Mouse (Mus musculus) stomach, embryonic 14.5 days (tissue): ENCODE measurements around the gene Cactin. TPM values are rescaled to one million over a fixed set of nuclear protein-coding genes. Genes with fewer than 3 reads are reported as not detected.

Experiments used
- ATAC-seq: fragments of 200-750 bp; cut with Nextera tagmentation; 2 replicates; pipeline ENCODE4 v1.8.0; 2017; ENCODE audit warnings: low read depth, moderate TSS enrichment; ENCODE audit not compliant: insufficient number of reproducible peaks, insufficient read depth, low FRiP score
- H3K27ac ChIP-seq: fragments of 300-500 bp; sonication (generic); 2 replicates; pipeline ENCODE4 v1.5.1; 2014; ENCODE audit warnings: mild to moderate bottlenecking, low read length, moderate library complexity, mixed read lengths
- H3K27me3 ChIP-seq: fragments of 300-500 bp; sonication (generic); 2 replicates; pipeline ENCODE4 v1.6.1; 2014; ENCODE audit warnings: low read length, control low read depth, mixed read lengths; ENCODE audit not compliant: control insufficient read depth, insufficient read depth
- H3K36me3 ChIP-seq: fragments of 300-500 bp; sonication (generic); 2 replicates; pipeline ENCODE4 v1.6.1; 2014; ENCODE audit warnings: mild to moderate bottlenecking, control low read depth, low read length, moderate library complexity, mixed read lengths; ENCODE audit not compliant: control insufficient read depth, insufficient read depth
- H3K4me1 ChIP-seq: fragments of 300-500 bp; sonication (generic); 2 replicates; pipeline ENCODE4 v1.6.1; 2014; ENCODE audit warnings: low read length, control low read depth, mixed read lengths; ENCODE audit not compliant: control insufficient read depth, insufficient read depth
- H3K4me2 ChIP-seq: fragments of 300-500 bp; sonication (generic); replicated peaks from 2 replicates; pipeline ENCODE4 v1.6.1; 2014; ENCODE audit warnings: low read depth, low read length, control low read depth
- H3K4me3 ChIP-seq: fragments of 300-500 bp; sonication (generic); 2 replicates; pipeline ENCODE4 v1.5.1; 2014; ENCODE audit warnings: low read depth, low read length, control low read depth
- H3K9ac ChIP-seq: fragments of 300-500 bp; sonication (generic); replicated peaks from 2 replicates; pipeline ENCODE4 v1.6.1; 2014; ENCODE audit warnings: low read depth, mild to moderate bottlenecking, control low read depth, low read length, moderate library complexity, mixed read lengths
- H3K9me3 ChIP-seq: fragments of 300-500 bp; sonication (generic); 2 replicates; pipeline ENCODE4 v1.6.1; 2016; ENCODE audit warnings: low read depth, low read length, control low read depth; ENCODE audit not compliant: control insufficient read depth
- WGBS: fragments of 180-500 bp; shearing (Covaris S2); extraction: QIAGEN DNeasy Blood & Tissue Kit; methylation state at CpG from one replicate; pipeline ENCODE4 v1.1.7; 2014; 5-methylcytosine and 5-hydroxymethylcytosine counted together
- polyA plus RNA-seq: library from polyadenylated mRNA; unstranded; fragments of >200 nt; fragmentation: Nextera tagmentation; extraction: Ambion mirVana; gene quantifications from 2 replicates; pipeline ENCODE4 v1.2.1, GENCODE M21; 2014

The Cactin gene
- polyA plus RNA-seq, 1 experiment from 2014 or later, result 21.3 TPM

- 95% methylated on average over 14 of the region's 14 CpGs for WGBS
- no peak for ATAC-seq
- Histone ChIP-seq H3K27me3 (no peaks in the 10 kb centered on the region), H3K27ac (no peak overlapping the region), H3K4me1 (peaks cover 14% of the 10 kb centered on the region; the same call in 1 of the 2 replicates), H3K9me3 (no peaks in the 10 kb centered on the region), H3K9ac (no peak overlapping the region), H3K4me3 (no peak overlapping the region), H3K4me2 (no peak overlapping the region), H3K36me3 (peaks cover 40% of the 10 kb centered on the region)
Measured at GRCm38 (mm10) chr10:81305663-81306062, 15.2 kb upstream of the Cactin start.

- Histone ChIP-seq H3K9ac (no peak overlapping the region), H3K9me3 (no peaks in the 10 kb centered on the region), H3K36me3 (peaks cover 46% of the 10 kb centered on the region), H3K4me1 (0 out of 2 replicates have a peak, but pooled peaks cover 10% of the 10 kb centered on the region), H3K4me3 (no peak overlapping the region), H3K27ac (no peak overlapping the region), H3K27me3 (no peaks in the 10 kb centered on the region), H3K4me2 (no peak overlapping the region)
- WGBS, result 92% methylated on average over 12 of the region's 12 CpGs
- ATAC-seq, result no peak
Measured at GRCm38 (mm10) chr10:81306173-81306668, 14.7 kb upstream of the Cactin start.

GRCm38 (mm10) chr10:81306837-81307682 lies 13.8 kb upstream of the Cactin start:
- Histone ChIP-seq H3K27me3 (no peaks in the 10 kb centered on the region), H3K4me3 (no peak overlapping the region), H3K4me2 (no peak overlapping the region), H3K27ac (no peak overlapping the region), H3K4me1 (0 out of 2 replicates have a peak, but pooled peaks cover 10% of the 10 kb centered on the region), H3K36me3 (peaks cover 54% of the 10 kb centered on the region), H3K9ac (no peak overlapping the region), H3K9me3 (no peaks in the 10 kb centered on the region)
- 94% methylated on average over 21 of the region's 21 CpGs for WGBS
- no peak for ATAC-seq

- H3K4me3 ChIP-seq, result no peak overlapping the region
- H3K27ac ChIP-seq, result no peak overlapping the region
- peaks cover 74% of the 10 kb centered on the region for H3K36me3 ChIP-seq
- no peak for ATAC-seq
- no peak overlapping the region for H3K4me2 ChIP-seq
- no peaks in the 10 kb centered on the region for H3K9me3 ChIP-seq
- H3K9ac ChIP-seq, result no peak overlapping the region
- no peaks in the 10 kb centered on the region for H3K4me1 ChIP-seq
- no peaks in the 10 kb centered on the region for H3K27me3 ChIP-seq
- WGBS, result 80% methylated on average over 5 of the region's 5 CpGs
Measured at GRCm38 (mm10) chr10:81309571-81309970, 11.3 kb upstream of the Cactin start.

- no peak overlapping the region for H3K27ac ChIP-seq
- ATAC-seq, result no peak
- no peak overlapping the region for H3K4me3 ChIP-seq
- H3K9ac ChIP-seq, result no peak overlapping the region
- peaks cover 72% of the 10 kb centered on the region for H3K36me3 ChIP-seq
- H3K9me3 ChIP-seq, result no peaks in the 10 kb centered on the region
- peaks cover 14% of the 10 kb centered on the region; the same call in 1 of the 2 replicates for H3K4me1 ChIP-seq
- no peak overlapping the region for H3K4me2 ChIP-seq
- 95% methylated on average over 13 of the region's 13 CpGs for WGBS
- H3K27me3 ChIP-seq, result no peaks in the 10 kb centered on the region
Measured at GRCm38 (mm10) chr10:81313581-81313980, 7.3 kb upstream of the Cactin start.

- H3K4me1 ChIP-seq, result peaks cover 20% of the 10 kb centered on the region
- H3K27ac ChIP-seq, result no peak overlapping the region
- H3K4me2 ChIP-seq, result no peak overlapping the region
- no peak overlapping the region for H3K4me3 ChIP-seq
- H3K9ac ChIP-seq, result no peak overlapping the region
- H3K9me3 ChIP-seq, result no peaks in the 10 kb centered on the region
- no peaks in the 10 kb centered on the region for H3K27me3 ChIP-seq
- no peak for ATAC-seq
- 79% methylated on average over 7 of the region's 7 CpGs for WGBS
- peaks cover 70% of the 10 kb centered on the region for H3K36me3 ChIP-seq
Measured at GRCm38 (mm10) chr10:81314201-81314600, 6.7 kb upstream of the Cactin start.

GRCm38 (mm10) chr10:81315587-81315986 lies 5.3 kb upstream of the Cactin start:
- Histone ChIP-seq H3K4me3 (no peak overlapping the region), H3K9ac (no peak overlapping the region), H3K27me3 (no peaks in the 10 kb centered on the region), H3K4me1 (peaks cover 24% of the 10 kb centered on the region), H3K36me3 (peaks cover 62% of the 10 kb centered on the region), H3K4me2 (no peak overlapping the region), H3K9me3 (no peaks in the 10 kb centered on the region), H3K27ac (no peak overlapping the region)
- WGBS, result 91% methylated on average over 16 of the region's 16 CpGs
- no peak for ATAC-seq

- Histone ChIP-seq H3K27ac (peak overlapping the region; percentile 33; the same call in 1 of the 2 replicates), H3K9ac (peak overlapping the region; percentile 15; the same call in 1 of the 2 replicates), H3K27me3 (no peaks in the 10 kb centered on the region), H3K4me2 (peak overlapping the region; percentile 50), H3K4me3 (peak overlapping the region; percentile 11; the same call in 1 of the 2 replicates), H3K9me3 (no peaks in the 10 kb centered on the region), H3K36me3 (peaks cover 53% of the 10 kb centered on the region), H3K4me1 (peaks cover 24% of the 10 kb centered on the region)
- WGBS, result 43% methylated on average over 16 of the region's 16 CpGs
- ATAC-seq, result no peak
Measured at GRCm38 (mm10) chr10:81316338-81317060, 4.4 kb upstream of the Cactin start.
